Mouse (Mus musculus) stomach, postnatal 0 days (tissue): ENCODE measurements around the gene Slc22a8. TPM values are rescaled to one million over a fixed set of nuclear protein-coding genes. Genes with fewer than 3 reads are reported as not detected.

Experiments used
- ATAC-seq: fragments of 200-750 bp; cut with Nextera tagmentation; 2 replicates; pipeline ENCODE4 v1.8.0; 2017; ENCODE audit not compliant: low FRiP score, low TSS enrichment
- DNase-seq: peaks from one replicate; pipeline ENCODE4 v3.0.0-alpha.2; 2016; ENCODE audit warnings: low spot score
- H3K27ac ChIP-seq: fragments of 300-500 bp; sonication (generic); replicated peaks from 2 replicates; pipeline ENCODE4 v1.5.1; 2014; ENCODE audit warnings: mild to moderate bottlenecking, control low read depth
- H3K27me3 ChIP-seq: fragments of 300-500 bp; sonication (generic); 2 replicates; pipeline ENCODE4 v1.6.1; 2014; ENCODE audit warnings: low read length; ENCODE audit not compliant: control insufficient read depth, insufficient read depth
- H3K36me3 ChIP-seq: fragments of 300-500 bp; sonication (generic); 2 replicates; pipeline ENCODE4 v1.6.1; 2014; ENCODE audit warnings: low read length, mixed read lengths; ENCODE audit not compliant: control insufficient read depth, insufficient read depth
- H3K4me1 ChIP-seq: fragments of 300-500 bp; sonication (generic); replicated peaks from 2 replicates; pipeline ENCODE4 v1.6.1; 2014; ENCODE audit warnings: antibody characterized with exemption; ENCODE audit not compliant: control insufficient read depth, insufficient read depth
- H3K4me2 ChIP-seq: fragments of 300-500 bp; sonication (generic); replicated peaks from 2 replicates; pipeline ENCODE4 v1.6.1; 2014; ENCODE audit warnings: low read depth, mild to moderate bottlenecking, control low read depth, moderate library complexity
- H3K4me3 ChIP-seq: fragments of 300-500 bp; sonication (generic); 2 replicates; pipeline ENCODE4 v1.5.1; 2014; ENCODE audit warnings: low read depth, low read length, control low read depth
- H3K9ac ChIP-seq: fragments of 300-500 bp; sonication (generic); 2 replicates; pipeline ENCODE4 v1.6.1; 2014; ENCODE audit warnings: mild to moderate bottlenecking, low read length, control low read depth, mixed read lengths
- H3K9me3 ChIP-seq: fragments of 300-500 bp; sonication (generic); 2 replicates; pipeline ENCODE4 v1.6.1; 2016; ENCODE audit warnings: low read length; ENCODE audit not compliant: control insufficient read depth
- CTCF ChIP-seq: IDR thresholded peaks from 2 replicates; pipeline ENCODE4 v1.5.1; 2016; ENCODE audit warnings: antibody characterized with exemption, low read depth, mild to moderate bottlenecking, moderate library complexity
- EP300 ChIP-seq: optimal IDR thresholded peaks from 2 replicates; pipeline ENCODE3; 2016; ENCODE audit warnings: antibody characterized with exemption
- WGBS: fragments of 180-500 bp; shearing (Covaris S2); extraction: QIAGEN DNeasy Blood & Tissue Kit; methylation state at CpG from one replicate; pipeline ENCODE4 v1.1.7; 2014; 5-methylcytosine and 5-hydroxymethylcytosine counted together
- polyA plus RNA-seq: library from polyadenylated mRNA; unstranded; fragments of >200 nt; fragmentation: Nextera tagmentation; extraction: Ambion mirVana; gene quantifications from 2 replicates; pipeline ENCODE4 v1.2.1, GENCODE M21; 2015

Gene Slc22a8
- polyA plus RNA-seq, 1 experiment from 2014 or later = 0.06 TPM

GRCm38 (mm10) chr19:8592155-8592554 lies 1.1 kb downstream of the Slc22a8 start:
- TF ChIP-seq CTCF = no peak
- TF ChIP-seq EP300 = no peak
- no peak overlapping the region for H3K4me3 ChIP-seq
- no peaks in the 10 kb centered on the region for H3K9me3 ChIP-seq
- H3K4me1 ChIP-seq = no peaks in the 10 kb centered on the region
- no peaks in the 10 kb centered on the region for H3K36me3 ChIP-seq
- 54% methylated on average over 2 of the region's 2 CpGs for WGBS
- DNase-seq (no peak), ATAC-seq (no peak)
- no peak overlapping the region for H3K4me2 ChIP-seq
- H3K27ac ChIP-seq = no peak overlapping the region
- no peak overlapping the region for H3K9ac ChIP-seq
- no peaks in the 10 kb centered on the region for H3K27me3 ChIP-seq

DNA sequence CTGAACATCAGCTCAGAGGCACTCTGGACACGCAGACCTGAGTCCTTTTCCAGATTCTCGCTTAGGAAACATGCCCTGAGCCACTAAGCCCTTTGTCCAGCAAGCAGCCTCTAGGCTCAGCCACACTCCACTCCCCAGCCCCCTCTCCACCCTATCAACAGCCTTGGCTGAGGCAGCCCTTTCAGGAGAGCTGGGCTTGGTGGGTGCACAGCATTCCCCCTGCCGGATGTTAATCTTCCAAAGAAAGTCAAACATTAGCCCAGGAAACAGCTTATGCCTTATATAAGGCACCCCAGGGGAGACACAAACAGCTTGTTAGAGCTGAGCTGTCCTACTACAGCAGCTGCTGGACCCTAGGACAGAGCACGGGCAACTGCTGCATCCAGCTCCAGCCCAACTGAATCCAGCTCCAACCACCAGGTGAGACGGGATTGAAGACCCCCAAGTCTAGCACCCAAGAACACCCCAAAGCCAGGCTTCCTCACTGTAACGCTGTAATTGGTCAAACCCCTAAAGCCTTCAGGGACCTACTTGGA lies 1.9 kb downstream of the Slc22a8 start:
- Histone ChIP-seq H3K27ac (no peak overlapping the region), H3K9me3 (no peaks in the 10 kb centered on the region), H3K4me3 (no peak overlapping the region), H3K27me3 (no peaks in the 10 kb centered on the region), H3K4me1 (no peaks in the 10 kb centered on the region), H3K36me3 (no peaks in the 10 kb centered on the region), H3K9ac (no peak overlapping the region), H3K4me2 (no peak overlapping the region)
- ATAC-seq (no peak), DNase-seq (no peak)
- TF ChIP-seq CTCF = no peak
- TF ChIP-seq EP300 = no peak
- 52% methylated on average over 6 of the region's 6 CpGs for WGBS

- Histone ChIP-seq H3K36me3 (no peaks in the 10 kb centered on the region), H3K4me1 (no peaks in the 10 kb centered on the region), H3K27ac (no peak overlapping the region), H3K9ac (no peak overlapping the region), H3K9me3 (no peaks in the 10 kb centered on the region), H3K4me2 (no peak overlapping the region), H3K27me3 (no peaks in the 10 kb centered on the region), H3K4me3 (no peak overlapping the region)
- 86% methylated on average over 11 of the region's 11 CpGs for WGBS
- DNase-seq (no peak), ATAC-seq (no peak)
- TF ChIP-seq CTCF (no peak), EP300 (no peak)
Measured at GRCm38 (mm10) chr19:8593833-8594232, 2.8 kb downstream of the Slc22a8 start.

DNA sequence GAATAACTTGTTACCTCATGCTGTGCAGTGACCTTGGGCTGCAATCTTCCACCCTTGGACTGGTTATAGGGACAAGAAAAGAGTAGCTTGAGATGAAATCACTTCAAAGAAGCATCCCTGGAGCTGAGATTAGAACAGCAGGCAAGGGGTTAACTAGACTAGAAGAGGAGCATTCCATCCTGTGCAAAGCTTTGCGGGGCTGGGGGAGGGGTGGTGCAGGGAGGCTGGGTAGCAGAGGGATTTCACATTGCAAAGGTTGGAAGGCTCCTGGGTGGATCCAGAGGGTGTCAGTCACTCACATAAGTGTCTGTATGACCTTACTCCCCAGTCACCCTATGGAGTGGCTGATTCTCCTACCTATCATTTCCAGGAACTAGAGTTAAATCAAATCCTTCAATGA lies 3.5 kb downstream of the Slc22a8 start:
- WGBS = 12% methylated on average over 1 of the region's 1 CpGs
- TF ChIP-seq EP300 = no peak
- no peak for TF ChIP-seq CTCF
- Histone ChIP-seq H3K9ac (no peak overlapping the region), H3K36me3 (no peaks in the 10 kb centered on the region), H3K9me3 (no peaks in the 10 kb centered on the region), H3K4me1 (no peaks in the 10 kb centered on the region), H3K4me3 (no peak overlapping the region), H3K27ac (no peak overlapping the region), H3K27me3 (no peaks in the 10 kb centered on the region), H3K4me2 (no peak overlapping the region)
- ATAC-seq = no peak
- no peak for DNase-seq

DNA sequence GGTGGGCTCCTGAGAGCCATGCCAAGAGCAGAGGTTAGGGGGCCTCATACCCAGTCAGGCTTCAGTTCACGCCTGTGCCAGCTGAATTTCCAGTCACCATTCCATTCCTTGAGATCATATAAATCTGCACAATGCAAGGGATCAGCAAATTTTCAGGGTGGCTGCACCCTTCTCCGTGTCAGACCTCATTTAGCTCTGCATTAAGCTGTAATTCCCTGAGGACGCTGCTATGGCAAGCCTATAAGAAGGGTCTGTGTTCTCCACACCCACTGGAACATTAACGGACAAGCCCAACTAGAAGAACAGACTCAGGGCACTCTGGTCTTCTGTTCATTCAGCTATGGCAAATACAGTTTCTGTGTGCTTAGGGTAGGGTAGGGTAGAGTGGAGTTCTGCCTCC lies 6.2 kb downstream of the Slc22a8 start:
- no peaks in the 10 kb centered on the region for H3K4me1 ChIP-seq
- H3K27ac ChIP-seq = no peak overlapping the region
- no peak for ATAC-seq
- H3K9me3 ChIP-seq = no peaks in the 10 kb centered on the region
- H3K27me3 ChIP-seq = no peaks in the 10 kb centered on the region
- no peaks in the 10 kb centered on the region for H3K36me3 ChIP-seq
- WGBS = 58% methylated on average over 4 of the region's 4 CpGs
- H3K9ac ChIP-seq = no peak overlapping the region
- H3K4me3 ChIP-seq = no peak overlapping the region
- no peak for DNase-seq
- no peak for TF ChIP-seq EP300
- TF ChIP-seq CTCF = no peak
- no peak overlapping the region for H3K4me2 ChIP-seq

DNA sequence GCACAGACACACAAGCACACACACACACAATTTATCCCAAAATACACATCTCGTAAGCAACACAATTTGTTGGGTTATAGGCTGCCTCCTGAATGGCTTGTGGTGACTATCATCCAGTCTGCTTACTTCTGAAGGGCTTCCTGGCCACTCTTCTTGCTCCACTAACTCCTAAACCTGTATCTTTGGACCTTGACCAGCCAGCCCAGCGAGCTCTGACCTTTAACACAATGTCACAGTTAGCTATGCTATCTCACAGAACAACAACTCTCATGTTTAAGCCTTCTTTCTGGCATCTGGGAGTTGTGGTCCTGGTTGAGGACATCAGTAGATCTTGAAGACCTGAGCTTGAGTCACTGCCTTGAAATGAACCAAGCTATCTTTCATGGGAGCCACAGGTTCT lies 8.2 kb downstream of the Slc22a8 start:
- TF ChIP-seq EP300 = no peak
- no peak for TF ChIP-seq CTCF
- Histone ChIP-seq H3K4me2 (no peak overlapping the region), H3K4me3 (no peak overlapping the region), H3K27me3 (no peaks in the 10 kb centered on the region), H3K9me3 (no peaks in the 10 kb centered on the region), H3K9ac (no peak overlapping the region), H3K4me1 (no peaks in the 10 kb centered on the region), H3K36me3 (no peaks in the 10 kb centered on the region), H3K27ac (no peak overlapping the region)
- ATAC-seq = no peak
- 81% methylated on average over 2 of the region's 2 CpGs for WGBS
- no peak for DNase-seq
